Mouse (Mus musculus) limb, embryonic 14.5 days (tissue): ENCODE measurements at regions not wholly inside any gene's neighbourhood (a gene's known extent, or its start where the extent isn't known, plus 50 kb on each side); places are given as distances from the start of the nearest gene placed in this dataset.
A peak's percentile ranks its signal among the peaks of the same experiment; 100 is the strongest.

Source experiments
- ATAC-seq: fragments of 200-750 bp; cut with Nextera tagmentation; 2 replicates; pipeline ENCODE4 v1.8.0; 2017; ENCODE audit warnings: low read depth, moderate number of reproducible peaks, moderate TSS enrichment; ENCODE audit not compliant: low FRiP score
- DNase-seq: peaks from one replicate; pipeline ENCODE4 v3.0.0-alpha.2; 2015; ENCODE audit warnings: low spot score
- H3K27ac ChIP-seq: fragments of 300-500 bp; sonication (generic); replicated peaks from 2 replicates; pipeline ENCODE4 v1.5.1; 2014; ENCODE audit warnings: low read depth, mild to moderate bottlenecking, low read length, moderate library complexity, mixed read lengths
- H3K27me3 ChIP-seq: fragments of 300-500 bp; sonication (generic); 2 replicates; pipeline ENCODE4 v1.6.1; 2014; ENCODE audit warnings: low read length, mixed read lengths; ENCODE audit not compliant: control insufficient read depth, insufficient read depth
- H3K36me3 ChIP-seq: fragments of 300-500 bp; sonication (generic); 2 replicates; pipeline ENCODE4 v1.6.1; 2014; ENCODE audit warnings: mild to moderate bottlenecking, low read length, moderate library complexity, mixed read lengths; ENCODE audit not compliant: control insufficient read depth, insufficient read depth
- H3K4me1 ChIP-seq: fragments of 300-500 bp; sonication (generic); 2 replicates; pipeline ENCODE4 v1.6.1; 2014; ENCODE audit warnings: antibody characterized with exemption, low read length, mixed read lengths; ENCODE audit not compliant: control insufficient read depth, insufficient read depth
- H3K4me2 ChIP-seq: fragments of 300-500 bp; sonication (generic); replicated peaks from 2 replicates; pipeline ENCODE4 v1.6.1; 2014; ENCODE audit warnings: low read depth, mild to moderate bottlenecking, low read length, moderate library complexity; ENCODE audit not compliant: severe bottlenecking
- H3K4me3 ChIP-seq: fragments of 300-500 bp; sonication (generic); replicated peaks from 2 replicates; pipeline ENCODE4 v1.5.1; 2014; ENCODE audit warnings: low read length
- H3K9ac ChIP-seq: fragments of 300-500 bp; sonication (generic); 2 replicates; pipeline ENCODE4 v1.6.1; 2014; ENCODE audit warnings: mild to moderate bottlenecking, low read depth, low read length, moderate library complexity; ENCODE audit not compliant: severe bottlenecking
- H3K9me3 ChIP-seq: fragments of 300-500 bp; sonication (generic); 2 replicates; pipeline ENCODE4 v1.6.1; 2016; ENCODE audit warnings: low read length; ENCODE audit not compliant: control insufficient read depth
- POLR2A ChIP-seq: fragments of 200-500 bp; IDR thresholded peaks from 2 replicates; pipeline ENCODE4 v1.8.0; 2012; ENCODE audit warnings: inconsistent platforms, mild to moderate bottlenecking, moderate library complexity, borderline replicate concordance; ENCODE audit not compliant: insufficient read depth, insufficient read length; ENCODE audit errors: extremely low read depth
- WGBS: fragments of 180-500 bp; shearing (Covaris S2); extraction: QIAGEN DNeasy Blood & Tissue Kit; methylation state at CpG from one replicate; pipeline ENCODE4 v1.1.7; 2014; 5-methylcytosine and 5-hydroxymethylcytosine counted together

DNA sequence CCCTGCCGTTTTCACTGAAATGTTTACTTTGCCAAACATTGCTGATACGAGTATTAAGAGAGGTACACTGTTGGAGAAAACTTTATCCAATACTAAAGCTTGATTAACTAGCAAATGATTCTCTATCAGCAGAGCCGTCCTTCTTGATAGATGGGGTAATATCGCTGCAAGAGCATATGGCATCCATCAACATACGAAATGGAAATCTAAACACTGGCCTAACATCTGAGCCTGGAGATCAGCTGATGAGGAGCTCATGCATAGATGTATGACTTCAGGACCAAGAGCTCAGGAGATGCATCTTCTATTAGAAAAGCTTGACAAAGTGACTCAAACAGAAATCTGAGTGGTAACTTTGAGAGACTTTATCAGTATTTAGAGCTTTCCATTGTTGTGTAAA is 666.5 kb downstream of the Defb40 start:
- WGBS, result 80% methylated on average over 5 of the region's 5 CpGs
- no peaks in the 10 kb centered on the region for H3K4me1 ChIP-seq
- H3K4me2 ChIP-seq, result no peak overlapping the region
- ATAC-seq, result no peak
- no peak overlapping the region for H3K9ac ChIP-seq
- H3K27ac ChIP-seq, result no peak overlapping the region
- no peaks in the 10 kb centered on the region for H3K36me3 ChIP-seq
- no peak for DNase-seq
- no peaks in the 10 kb centered on the region for H3K9me3 ChIP-seq
- no peak overlapping the region for H3K4me3 ChIP-seq
- H3K27me3 ChIP-seq, result no peaks in the 10 kb centered on the region
- no peak for TF ChIP-seq POLR2A

GRCm38 (mm10) chr8:18310927-18311326 is 667.1 kb downstream of the Defb40 start:
- Histone ChIP-seq H3K27ac (no peak overlapping the region), H3K36me3 (no peaks in the 10 kb centered on the region), H3K27me3 (no peaks in the 10 kb centered on the region), H3K4me1 (no peaks in the 10 kb centered on the region), H3K9me3 (no peaks in the 10 kb centered on the region), H3K4me3 (no peak overlapping the region), H3K4me2 (no peak overlapping the region), H3K9ac (no peak overlapping the region)
- ATAC-seq, result no peak
- DNase-seq, result no peak
- no peak for TF ChIP-seq POLR2A
- 90% methylated on average over 1 of the region's 1 CpGs for WGBS

GRCm38 (mm10) chr8:18287536-18288237 is 690.4 kb downstream of the Defb40 start:
- no peak overlapping the region for H3K9ac ChIP-seq
- no peak overlapping the region for H3K4me2 ChIP-seq
- H3K36me3 ChIP-seq, result no peaks in the 10 kb centered on the region
- no peaks in the 10 kb centered on the region for H3K27me3 ChIP-seq
- ATAC-seq, result no peak
- no peak overlapping the region for H3K4me3 ChIP-seq
- WGBS, result 38% methylated on average over 8 of the region's 8 CpGs
- no peaks in the 10 kb centered on the region for H3K9me3 ChIP-seq
- H3K27ac ChIP-seq, result no peak overlapping the region
- DNase-seq, result peak; percentile 15
- no peaks in the 10 kb centered on the region for H3K4me1 ChIP-seq
- TF ChIP-seq POLR2A, result no peak

DNA sequence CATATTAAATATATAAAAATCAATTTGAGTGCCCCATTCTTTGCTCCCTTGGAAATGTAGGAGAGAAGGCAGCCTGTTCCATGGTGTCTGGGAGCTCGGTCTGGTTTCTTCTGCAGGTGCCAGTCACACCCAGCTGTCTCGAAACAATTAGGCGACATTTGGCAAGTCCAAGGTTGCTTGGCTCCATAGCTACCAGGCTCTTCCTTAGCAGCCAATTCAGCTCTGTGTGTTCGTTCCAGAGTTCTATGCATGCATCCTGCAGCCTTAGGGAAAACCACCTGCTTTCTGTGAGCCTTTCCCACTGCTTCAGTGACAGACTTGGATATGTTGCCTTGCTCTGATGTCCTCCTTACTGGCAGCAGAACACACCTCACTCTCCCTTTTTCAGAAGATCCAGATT is 698.1 kb downstream of the Defb40 start:
- Histone ChIP-seq H3K4me1 (no peaks in the 10 kb centered on the region), H3K9me3 (no peaks in the 10 kb centered on the region)
- WGBS, result 68% methylated on average over 4 of the region's 4 CpGs

GRCm38 (mm10) chr8:18268301-18268700 is 709.8 kb downstream of the Defb40 start:
- no peak overlapping the region for H3K4me2 ChIP-seq
- no peaks in the 10 kb centered on the region for H3K27me3 ChIP-seq
- no peak overlapping the region for H3K27ac ChIP-seq
- WGBS, result 77% methylated on average over 7 of the region's 7 CpGs
- H3K9ac ChIP-seq, result no peak overlapping the region
- no peaks in the 10 kb centered on the region for H3K4me1 ChIP-seq
- DNase-seq (peak; percentile 14), ATAC-seq (no peak)
- H3K36me3 ChIP-seq, result no peaks in the 10 kb centered on the region
- H3K4me3 ChIP-seq, result no peak overlapping the region
- no peaks in the 10 kb centered on the region for H3K9me3 ChIP-seq
- no peak for TF ChIP-seq POLR2A

More for the DNA sequence above, 698.1 kb downstream of the Defb40 start:
- no peak overlapping the region for H3K9ac ChIP-seq
- TF ChIP-seq POLR2A, result no peak
- H3K4me3 ChIP-seq, result no peak overlapping the region
- ATAC-seq (no peak), DNase-seq (no peak)
- H3K27ac ChIP-seq, result no peak overlapping the region
- no peak overlapping the region for H3K4me2 ChIP-seq
- no peaks in the 10 kb centered on the region for H3K27me3 ChIP-seq
- H3K36me3 ChIP-seq, result no peaks in the 10 kb centered on the region
